ENCODE assay signal across 19 mouse cellular contexts in the genomic region with DNA sequence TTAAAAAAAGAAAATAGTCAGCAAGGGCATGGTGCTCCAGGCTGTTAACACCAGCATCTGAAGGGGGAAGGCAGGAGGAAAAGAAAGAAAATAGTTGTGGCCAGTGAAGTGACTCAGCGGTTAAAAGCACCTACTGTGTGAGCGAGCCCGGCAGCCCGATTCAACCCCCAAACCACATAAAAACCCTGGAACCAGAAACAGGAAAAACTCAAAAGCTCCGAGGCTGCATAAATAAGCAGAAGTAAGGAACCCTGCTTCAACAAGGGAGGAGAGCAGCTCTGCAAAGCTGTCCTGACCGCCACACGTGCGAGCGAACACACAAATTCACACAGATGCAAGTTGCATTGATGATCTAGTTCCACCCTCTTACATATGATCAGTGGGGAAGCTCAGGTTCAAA. TPM values are rescaled to one million over a fixed set of nuclear protein-coding genes. Genes with fewer than 3 reads are reported as not detected.
DNase-seq lines count a peak whose midpoint lies in the region; ATAC-seq and TF ChIP-seq lines count a peak whose summit lies in the region.
"Had no signal": no experiment of that assay in that cellular context is flagged by ENCODE, and none has a peak within 500 bp of the region (broad histone marks: within the 10 kb centered on the region; RNA-seq: fewer than 3 reads in every experiment).

No protein-coding gene starts in this region.

- peaks cover 76% of the 10 kb centered on the region for H3K79me2 ChIP-seq in macrophage (ENCODE audit: inconsistent target)

- TF ChIP-seq CTCF in bone marrow macrophage, adult 2 months (IDR thresholded peaks at IDR 0.05; ENCODE audit: low read depth, low read length): no peak

- H3K9ac ChIP-seq in midbrain, embryonic 11.5 days (ENCODE audit: low read length): no peak overlapping the region
- H3K9ac ChIP-seq in midbrain, embryonic 14.5 days (replicated peaks; ENCODE audit: low read length): no peak overlapping the region
- H3K9ac ChIP-seq: embryonic facial prominence, embryonic 12.5 days; forebrain, embryonic 15.5 days; heart, embryonic 12.5 days had no signal

- no peak for TF ChIP-seq POLR2A in bone marrow macrophage, adult 2 months (IDR thresholded peaks at IDR 0.05; ENCODE audit: borderline replicate concordance, low read depth, low read length)

- H3K9me3 ChIP-seq in midbrain, embryonic 11.5 days (ENCODE audit: control insufficient read depth, low read length): no peaks in the 10 kb centered on the region
- no peaks in the 10 kb centered on the region for H3K9me3 ChIP-seq in midbrain, embryonic 14.5 days (ENCODE audit: control insufficient read depth, low read length)
- H3K9me3 ChIP-seq in heart, embryonic 10.5 days: no peaks in the 10 kb centered on the region
- H3K9me3 ChIP-seq: embryonic facial prominence, embryonic 12.5 days; forebrain, embryonic 15.5 days; heart, embryonic 12.5 days had no signal

- 92% methylated on average over 9 of the region's 9 CpGs for WGBS in midbrain, embryonic 11.5 days
- WGBS in midbrain, embryonic 14.5 days: 98% methylated on average over 9 of the region's 9 CpGs
- 6% methylated on average over 9 of the region's 9 CpGs for WGBS in macrophage (ENCODE audit: missing documents)
- WGBS in heart, embryonic 10.5 days: 93% methylated on average over 9 of the region's 9 CpGs

- H3K4me3 ChIP-seq in midbrain, embryonic 11.5 days (ENCODE audit: low read depth, low read length): no peak overlapping the region
- H3K4me3 ChIP-seq in midbrain, embryonic 14.5 days (replicated peaks; ENCODE audit: low read depth, low read length): no peak overlapping the region
- no peak overlapping the region for H3K4me3 ChIP-seq in bone marrow macrophage, adult 2 months (ENCODE audit: insufficient read depth, low read length)
- H3K4me3 ChIP-seq in macrophage (ENCODE audit: inconsistent target): no peak overlapping the region
- H3K4me3 ChIP-seq in heart, embryonic 10.5 days: no peak overlapping the region
- H3K4me3 ChIP-seq: embryonic facial prominence, embryonic 12.5 days; forebrain, embryonic 15.5 days; heart, embryonic 12.5 days had no signal

- H3K4me1 ChIP-seq in midbrain, embryonic 11.5 days (ENCODE audit: control insufficient read depth, insufficient read depth, low read length): no peaks in the 10 kb centered on the region
- H3K4me1 ChIP-seq in midbrain, embryonic 14.5 days (ENCODE audit: control insufficient read depth, insufficient read depth, low read length): no peaks in the 10 kb centered on the region
- peaks cover 34% of the 10 kb centered on the region for H3K4me1 ChIP-seq in bone marrow macrophage, adult 2 months (ENCODE audit: control insufficient read depth, insufficient read depth, low read length)
- H3K4me1 ChIP-seq in heart, embryonic 10.5 days: peaks cover 6% of the 10 kb centered on the region; the same call in 1 of the 2 replicates
- H3K4me1 ChIP-seq: embryonic facial prominence, embryonic 12.5 days; forebrain, embryonic 15.5 days; heart, embryonic 12.5 days had no signal

- DNase-seq in midbrain, embryonic 11.5 days (ENCODE audit: low spot score, missing footprints): peak; percentile 35
- DNase-seq in midbrain, embryonic 14.5 days: no peak
- peak; percentile 38 for DNase-seq in 416B (ENCODE audit: low read depth)
- DNase-seq in left cerebral cortex, postnatal 4 days: no peak
- no peak for DNase-seq in heart, embryonic 10.5 days (ENCODE audit: low spot score)
- DNase-seq in yolk sac, embryonic 10.5 days (ENCODE audit: low spot score): no peak
- DNase-seq: adrenal gland, adult 8-10 months; adrenal gland, postnatal 36 days; cerebellum, adult 11 months; cerebellum, adult 8-10 months; cerebellum, postnatal 14 days; gastrocnemius, postnatal 36 days; heart, adult 18-20 months had no signal

- H3K27ac ChIP-seq in midbrain, embryonic 11.5 days (ENCODE audit: low read depth, low read length): no peak overlapping the region
- H3K27ac ChIP-seq in midbrain, embryonic 14.5 days (replicated peaks; ENCODE audit: low read depth, low read length): no peak overlapping the region
- peak overlapping the region; percentile 76 for H3K27ac ChIP-seq in bone marrow macrophage, adult 2 months (ENCODE audit: insufficient read depth, low read depth, low read length)
- peak overlapping the region; percentile 90 for H3K27ac ChIP-seq in macrophage
- H3K27ac ChIP-seq in heart, embryonic 10.5 days: no peak overlapping the region
- H3K27ac ChIP-seq: embryonic facial prominence, embryonic 12.5 days; forebrain, embryonic 15.5 days had no signal

- no peak for ATAC-seq in midbrain, embryonic 11.5 days (ENCODE audit: low FRiP score)
- ATAC-seq in midbrain, embryonic 14.5 days (ENCODE audit: low FRiP score, low TSS enrichment): no peak
- ATAC-seq: forebrain, embryonic 15.5 days; hindbrain, embryonic 16.5 days had no signal

- intact Hi-C loops in left cerebral cortex, postnatal 4 days (cut with DNase I): no loop called here

- H3K4me2 ChIP-seq in midbrain, embryonic 11.5 days: no peak overlapping the region
- no peak overlapping the region for H3K4me2 ChIP-seq in midbrain, embryonic 14.5 days (ENCODE audit: low read length)
- H3K4me2 ChIP-seq: embryonic facial prominence, embryonic 12.5 days; forebrain, embryonic 15.5 days; heart, embryonic 12.5 days had no signal

- peaks cover 11% of the 10 kb centered on the region for H3K36me3 ChIP-seq in midbrain, embryonic 11.5 days (ENCODE audit: control insufficient read depth, insufficient read depth, low read length)
- H3K36me3 ChIP-seq in midbrain, embryonic 14.5 days (ENCODE audit: control insufficient read depth, insufficient read depth, low read length): peaks cover 53% of the 10 kb centered on the region
- peaks cover 78% of the 10 kb centered on the region for H3K36me3 ChIP-seq in macrophage (ENCODE audit: inconsistent target)
- peaks cover 78% of the 10 kb centered on the region for H3K36me3 ChIP-seq in heart, embryonic 10.5 days

- no peaks in the 10 kb centered on the region for H3K27me3 ChIP-seq in midbrain, embryonic 11.5 days (ENCODE audit: control insufficient read depth, insufficient read depth, low read length)
- H3K27me3 ChIP-seq in midbrain, embryonic 14.5 days (ENCODE audit: control insufficient read depth, insufficient read depth, low read length): no peaks in the 10 kb centered on the region
- no peaks in the 10 kb centered on the region for H3K27me3 ChIP-seq in heart, embryonic 10.5 days (ENCODE audit: insufficient read depth, poor library complexity, severe bottlenecking)
- H3K27me3 ChIP-seq: embryonic facial prominence, embryonic 12.5 days; forebrain, embryonic 15.5 days; heart, embryonic 12.5 days had no signal

RNA-seq across cellular contexts. Expression of gene Mrm2, which starts 18.2 kb away (rescaled TPM):
- polyA plus RNA-seq in midbrain, embryonic 11.5 days (2014; fragmentation: Nextera tagmentation; extraction: Ambion mirVana): 21.4 and 22.4 TPM in 2 replicates
- polyA plus RNA-seq in midbrain, embryonic 14.5 days (2014; fragmentation: Nextera tagmentation; extraction: Ambion mirVana): 20.3 and 22.5 TPM in 2 replicates
- 6.5 and 8.6 TPM in 2 replicates for polyA plus RNA-seq in bone marrow macrophage, adult 2 months (2012; ENCODE audit: insufficient read depth, insufficient read length, missing spikeins)
- total RNA-seq in macrophage (2018; cell fraction: chromatin; rRNA removed): 100 to 1,000 TPM in 1 of 26 experiments, 10 to 100 TPM in 20, 1 to 10 TPM in 5; 4.4 to 121 (median 14.7) TPM
- total RNA-seq in macrophage (2018; cell fraction: cytosol; rRNA removed): 1 to 10 TPM in 25 of 26 experiments, under 1 TPM in 1; 0.71 to 7.8 (median 5.9) TPM
- total RNA-seq in macrophage (2018; cell fraction: nucleus; rRNA removed): 10 to 100 TPM in 16 of 26 experiments, 1 to 10 TPM in 10; 5.8 to 79.6 (median 11.5) TPM
- polyA plus RNA-seq in macrophage (2018): 7.2 to 10.1 TPM (median 8.1 TPM) in 3 replicates
- 10 to 100 TPM; 10.2 to 11.3 TPM for total RNA-seq in left cerebral cortex, postnatal 4 days (2021)
- 15.4 and 18.8 TPM in 2 replicates for polyA plus RNA-seq in heart, embryonic 10.5 days (2016; fragmentation: Nextera tagmentation; extraction: Ambion mirVana)

RNA-seq across cellular contexts. Expression of gene Nudt1, which starts 28.4 kb away (rescaled TPM):
- polyA plus RNA-seq in midbrain, embryonic 11.5 days (2014; fragmentation: Nextera tagmentation; extraction: Ambion mirVana): 41.2 and 48.5 TPM in 2 replicates
- 16.5 and 18.8 TPM in 2 replicates for polyA plus RNA-seq in midbrain, embryonic 14.5 days (2014; fragmentation: Nextera tagmentation; extraction: Ambion mirVana)
- 11.8 and 12.9 TPM in 2 replicates for polyA plus RNA-seq in bone marrow macrophage, adult 2 months (2012; ENCODE audit: insufficient read depth, insufficient read length, missing spikeins)
- 10 to 100 TPM in 2 of 26 experiments, 1 to 10 TPM in 18, not detected in 6; 1.1 to 16.3 (median 5.5) TPM for total RNA-seq in macrophage (2018; cell fraction: chromatin; rRNA removed)
- total RNA-seq in macrophage (2018; cell fraction: cytosol; rRNA removed): 10 to 100 TPM in 9 of 26 experiments, 1 to 10 TPM in 17; 3.7 to 18.7 (median 7.4) TPM
- 10 to 100 TPM in 2 of 26 experiments, 1 to 10 TPM in 23, under 1 TPM in 1; 0.69 to 15.1 (median 4.1) TPM for total RNA-seq in macrophage (2018; cell fraction: nucleus; rRNA removed)
- polyA plus RNA-seq in macrophage (2018): 4.4 to 8.5 TPM (median 5.7 TPM) in 3 replicates
- 1 to 10 TPM; 7.1 to 8.3 TPM for total RNA-seq in left cerebral cortex, postnatal 4 days (2021)
- 39.2 and 50.4 TPM in 2 replicates for polyA plus RNA-seq in heart, embryonic 10.5 days (2016; fragmentation: Nextera tagmentation; extraction: Ambion mirVana)

RNA-seq across cellular contexts. Expression of gene Mad1l1, which starts 28.5 kb away (rescaled TPM):
- polyA plus RNA-seq in midbrain, embryonic 11.5 days (2014; fragmentation: Nextera tagmentation; extraction: Ambion mirVana): 37.5 and 44.2 TPM in 2 replicates
- polyA plus RNA-seq in midbrain, embryonic 14.5 days (2014; fragmentation: Nextera tagmentation; extraction: Ambion mirVana): 29.8 and 30.3 TPM in 2 replicates
- 16.5 and 18.0 TPM in 2 replicates for polyA plus RNA-seq in bone marrow macrophage, adult 2 months (2012; ENCODE audit: insufficient read depth, insufficient read length, missing spikeins)
- total RNA-seq in macrophage (2018; cell fraction: chromatin; rRNA removed): 10 to 100 TPM; 11.1 to 80.6 (median 42.1) TPM
- total RNA-seq in macrophage (2018; cell fraction: cytosol; rRNA removed): 10 to 100 TPM in 2 of 26 experiments, 1 to 10 TPM in 24; 5.4 to 10.9 (median 8.8) TPM
- 10 to 100 TPM in 19 of 26 experiments, 1 to 10 TPM in 7; 7.4 to 42.7 (median 13.9) TPM for total RNA-seq in macrophage (2018; cell fraction: nucleus; rRNA removed)
- polyA plus RNA-seq in macrophage (2018): 9.0 to 15.3 TPM (median 15.3 TPM) in 3 replicates
- 10 to 100 TPM; 24.1 to 24.7 TPM for total RNA-seq in left cerebral cortex, postnatal 4 days (2021)
- 34.4 and 43.5 TPM in 2 replicates for polyA plus RNA-seq in heart, embryonic 10.5 days (2016; fragmentation: Nextera tagmentation; extraction: Ambion mirVana)

RNA-seq across cellular contexts. Expression of gene Snx8, which starts 39.2 kb away (rescaled TPM):
- 7.4 and 9.9 TPM in 2 replicates for polyA plus RNA-seq in midbrain, embryonic 11.5 days (2014; fragmentation: Nextera tagmentation; extraction: Ambion mirVana)
- 13.4 and 19.4 TPM in 2 replicates for polyA plus RNA-seq in midbrain, embryonic 14.5 days (2014; fragmentation: Nextera tagmentation; extraction: Ambion mirVana)
- polyA plus RNA-seq in bone marrow macrophage, adult 2 months (2012; ENCODE audit: insufficient read depth, insufficient read length, missing spikeins): 131 and 136 TPM in 2 replicates
- 100 to 1,000 TPM; 134 to 541 (median 284) TPM for total RNA-seq in macrophage (2018; cell fraction: chromatin; rRNA removed)
- 100 to 1,000 TPM in 21 of 26 experiments, 10 to 100 TPM in 5; 75.9 to 180 (median 115) TPM for total RNA-seq in macrophage (2018; cell fraction: cytosol; rRNA removed)
- total RNA-seq in macrophage (2018; cell fraction: nucleus; rRNA removed): 100 to 1,000 TPM in 25 of 26 experiments, 10 to 100 TPM in 1; 96.7 to 394 (median 191) TPM
- polyA plus RNA-seq in macrophage (2018): 71.9 to 180 TPM (median 142 TPM) in 3 replicates
- 10 to 100 TPM; 26.8 to 30.5 TPM for total RNA-seq in left cerebral cortex, postnatal 4 days (2021)
- polyA plus RNA-seq in heart, embryonic 10.5 days (2016; fragmentation: Nextera tagmentation; extraction: Ambion mirVana): 19.2 and 20.1 TPM in 2 replicates

Comparison
In these comparisons a context has a peak if more than half of its experiments do, and no peak if none do; other contexts are left out.
1. DNase-seq: peak in midbrain, embryonic 11.5 days (single experiment) and 416B (single experiment); none in midbrain, embryonic 14.5 days (single experiment), left cerebral cortex, postnatal 4 days (single experiment), heart, embryonic 10.5 days (single experiment) and yolk sac, embryonic 10.5 days (single experiment).
2. H3K27ac ChIP-seq: peak in bone marrow macrophage, adult 2 months (single experiment) and macrophage (single experiment); none in midbrain, embryonic 11.5 days (single experiment), midbrain, embryonic 14.5 days (single experiment) and heart, embryonic 10.5 days (single experiment).